Mouse (Mus musculus) E14TG2a.4 (cell line): ENCODE data around the gene Gstm2.
"Not testable (repeated sequence)": the region's sequence is repeated elsewhere in the genome, so short reads cannot be mapped to it uniquely, and the experiment has no call there.

Experiments used
- H3K27me3 ChIP-seq: 2 replicates; pipeline ENCODE4 v1.6.1; 2014; ENCODE audit warnings: low read length, control low read depth; ENCODE audit not compliant: insufficient read depth
- H3K36me3 ChIP-seq: 2 replicates; pipeline ENCODE4 v1.6.1; 2014; ENCODE audit warnings: low read length, control low read depth; ENCODE audit not compliant: insufficient read depth
- H3K4me1 ChIP-seq: replicated peaks from 2 replicates; pipeline ENCODE4 v1.6.1; 2014; ENCODE audit warnings: low read depth, low read length, control low read depth
- H3K4me3 ChIP-seq: replicated peaks from 2 replicates; pipeline ENCODE4 v1.5.1; 2014; ENCODE audit warnings: mild to moderate bottlenecking, low read length
- H3K9me3 ChIP-seq: 2 replicates; pipeline ENCODE4 v1.6.1; 2014; ENCODE audit warnings: low read length, control low read depth
- CTCF ChIP-seq: conservative IDR thresholded peaks from 2 replicates; pipeline ENCODE4 v1.5.1; 2014; ENCODE audit warnings: low read length
- NANOG ChIP-seq: IDR thresholded peaks from 2 replicates; pipeline ENCODE4 v1.6.1; 2014; ENCODE audit warnings: borderline replicate concordance, low read length, mixed read lengths
- POU5F1 ChIP-seq: IDR thresholded peaks from 2 replicates; pipeline ENCODE4 v1.6.1; 2014; ENCODE audit warnings: low read length, borderline replicate concordance

Gstm2 gene

DNA sequence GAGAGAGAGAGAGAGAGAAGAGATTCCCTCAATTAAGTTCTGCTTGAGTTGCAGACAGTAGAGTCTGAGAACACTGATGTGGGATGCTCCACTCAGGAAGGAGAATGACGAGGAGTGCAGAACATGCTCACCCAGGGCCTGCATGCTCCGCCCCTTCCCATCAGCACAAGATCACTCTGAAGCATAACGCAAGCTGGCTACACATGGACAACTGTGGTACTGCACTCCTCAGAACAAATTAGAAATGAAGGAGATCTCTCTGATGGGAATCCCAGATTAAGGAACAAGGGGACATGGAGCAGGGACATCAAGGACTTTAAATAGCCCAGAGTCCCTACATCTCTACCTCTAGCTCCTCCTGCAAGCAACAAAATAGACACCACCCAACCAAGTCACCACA lies 5.0 kb downstream of the Gstm2 start:
- peaks cover 9% of the 10 kb centered on the region for H3K4me1 ChIP-seq
- H3K36me3 ChIP-seq: no peaks in the 10 kb centered on the region
- TF ChIP-seq POU5F1 (no peak), NANOG (no peak), CTCF (no peak; the same call in 1 of the 2 replicates)
- H3K4me3 ChIP-seq: no peak overlapping the region
- H3K9me3 ChIP-seq: no peaks in the 10 kb centered on the region
- 0 out of 2 replicates have a peak, but pooled peaks cover 4% of the 10 kb centered on the region for H3K27me3 ChIP-seq

DNA sequence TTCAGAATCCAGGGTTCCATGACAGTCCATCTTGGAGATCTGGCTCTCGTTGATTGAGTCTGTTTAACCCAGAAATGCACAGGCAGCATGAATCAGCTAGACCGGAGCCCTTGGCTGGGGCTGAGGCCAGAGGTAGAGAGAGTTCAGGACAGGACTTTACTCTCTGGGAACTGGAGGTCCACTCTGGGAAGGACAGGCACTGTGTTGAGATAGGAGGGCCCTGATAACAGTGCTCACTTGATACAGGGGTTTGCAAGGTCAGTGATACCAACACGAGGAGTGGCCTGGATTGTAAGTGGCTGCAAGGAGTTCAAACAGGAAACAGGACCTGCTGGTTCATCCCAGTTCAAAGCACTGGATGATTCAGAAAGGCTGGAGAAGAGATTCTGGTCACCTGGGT lies 8.6 kb downstream of the Gstm2 start:
- Histone ChIP-seq H3K36me3 (no peaks in the 10 kb centered on the region), H3K4me3 (no peak overlapping the region), H3K4me1 (no peaks in the 10 kb centered on the region; the same call in 1 of the 2 replicates), H3K27me3 (0 out of 2 replicates have a peak, but pooled peaks cover 6% of the 10 kb centered on the region), H3K9me3 (no peaks in the 10 kb centered on the region)
- no peak for TF ChIP-seq POU5F1
- TF ChIP-seq NANOG: no peak
- TF ChIP-seq CTCF: no peak

DNA sequence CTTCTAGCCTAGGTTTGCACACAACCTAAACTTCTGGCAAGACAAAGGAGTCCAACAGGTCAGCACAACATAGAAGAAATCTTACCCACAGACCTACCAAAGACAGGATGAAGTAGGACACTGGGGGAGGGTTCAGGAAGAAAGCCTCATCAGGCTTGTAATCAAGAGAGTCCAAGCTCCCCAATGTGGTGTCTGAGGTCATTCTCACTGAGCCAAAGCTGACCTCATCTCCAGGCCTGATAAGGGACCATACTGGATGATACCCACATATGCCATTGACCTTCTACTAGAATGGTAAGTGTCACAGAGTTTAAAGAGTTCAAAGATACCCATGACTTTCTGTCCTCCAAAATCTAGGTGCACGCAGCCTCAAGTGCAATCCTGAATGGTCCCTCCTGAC lies 12.0 kb downstream of the Gstm2 start:
- TF ChIP-seq POU5F1 (no peak), CTCF (no peak)

DNA sequence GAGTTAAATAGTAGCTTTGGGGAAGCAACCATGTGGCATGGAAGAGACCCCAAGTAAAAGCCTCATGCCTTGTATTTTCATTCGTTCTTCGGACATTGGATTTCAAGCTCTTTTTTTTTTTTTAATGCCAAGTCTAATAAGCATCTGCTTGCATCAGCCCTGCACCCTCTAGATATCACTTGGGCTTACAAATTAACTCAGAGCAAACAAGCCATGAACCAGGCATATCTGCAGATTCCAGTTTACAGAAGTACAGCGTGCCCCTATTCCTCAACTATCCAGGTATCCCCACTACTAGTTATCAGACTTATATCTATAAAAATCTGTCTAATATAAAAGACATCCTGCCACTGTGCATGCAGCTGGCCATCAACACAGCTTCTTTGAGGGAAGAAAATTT lies 14.2 kb downstream of the Gstm2 start:
- Histone ChIP-seq H3K4me1 (peaks cover 14% of the 10 kb centered on the region), H3K36me3 (no peaks in the 10 kb centered on the region), H3K9me3 (no peaks in the 10 kb centered on the region), H3K4me3 (no peak overlapping the region), H3K27me3 (peaks cover 6% of the 10 kb centered on the region; the same call in 1 of the 2 replicates)
- no peak for TF ChIP-seq POU5F1
- TF ChIP-seq NANOG: no peak
- no peak for TF ChIP-seq CTCF

More for the DNA sequence above, 12.0 kb downstream of the Gstm2 start:
- Histone ChIP-seq H3K4me3 (no peak overlapping the region), H3K9me3 (no peaks in the 10 kb centered on the region), H3K36me3 (no peaks in the 10 kb centered on the region), H3K4me1 (peaks cover 2% of the 10 kb centered on the region), H3K27me3 (peaks cover 2% of the 10 kb centered on the region; the same call in 1 of the 2 replicates)

DNA sequence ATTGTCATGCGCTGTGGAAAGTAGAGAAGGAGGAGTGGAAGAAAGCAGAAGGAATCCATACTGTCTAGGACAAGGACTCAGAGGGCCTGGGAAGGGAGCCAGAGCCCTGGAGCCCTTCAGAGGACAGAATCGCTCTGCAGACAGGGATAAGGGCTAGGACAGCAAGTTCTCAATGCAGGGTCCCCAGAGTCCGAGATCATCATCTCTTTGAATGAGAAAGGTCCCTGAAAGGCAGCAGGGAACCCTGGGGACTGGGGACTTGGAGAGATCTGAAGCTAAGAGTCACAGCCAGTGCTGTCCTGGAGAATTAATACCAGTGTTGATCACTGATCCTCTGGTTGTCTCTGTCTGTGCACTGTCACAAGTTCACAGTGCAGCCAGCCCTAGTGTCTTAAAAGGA lies 15.2 kb downstream of the Gstm2 start:
- H3K36me3 ChIP-seq, H3K9me3 ChIP-seq, H3K27me3 ChIP-seq, H3K4me3 ChIP-seq: not testable (repeated sequence)
- H3K4me1 ChIP-seq: peaks cover 23% of the 10 kb centered on the region

DNA sequence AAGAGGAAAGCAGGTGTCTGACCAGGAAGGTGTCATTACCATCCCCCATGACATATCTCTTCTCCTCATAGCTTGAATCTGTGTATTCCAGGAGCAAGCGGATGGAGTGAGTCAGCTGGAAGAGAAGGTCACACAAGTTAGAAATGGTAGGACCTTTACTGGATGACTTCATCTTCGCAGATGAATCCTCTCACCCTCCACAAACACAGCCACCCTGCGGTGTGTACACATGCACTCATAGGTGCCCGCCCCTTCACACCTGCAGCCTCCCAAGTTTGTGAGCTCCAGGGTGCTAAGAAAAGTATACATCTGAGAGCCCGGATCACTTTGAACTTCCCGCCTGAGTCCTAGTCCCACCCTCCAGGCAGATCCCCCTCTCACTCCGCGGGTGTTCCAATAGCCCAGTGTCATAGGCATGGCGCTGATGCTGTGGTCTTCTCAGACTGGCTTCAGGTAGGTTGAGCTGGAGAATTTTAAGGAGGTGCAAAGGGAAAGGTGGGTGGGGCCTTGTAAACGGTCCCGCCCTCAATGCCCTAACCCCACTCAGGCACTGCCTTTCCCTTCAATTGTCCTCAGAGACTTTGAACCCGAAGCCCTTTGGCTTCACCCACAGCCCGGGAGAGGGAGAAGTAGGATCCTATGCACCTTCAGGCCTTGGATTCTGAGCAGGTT lies 17.4 kb downstream of the Gstm2 start, which contains the start of gene Gstm3:
Gene Gstm3 (minus strand): TSS at position 560 of the 672 bp plus-strand sequence.
- Histone ChIP-seq H3K36me3 (no peaks in the 10 kb centered on the region), H3K4me1 (peaks cover 45% of the 10 kb centered on the region), H3K9me3 (no peaks in the 10 kb centered on the region), H3K27me3 (peaks cover 4% of the 10 kb centered on the region; the same call in 1 of the 2 replicates), H3K4me3 (peak within 1 kb of the TSS; percentile 45)
- TF ChIP-seq POU5F1 (no peak), NANOG (no peak), CTCF (no peak)

DNA sequence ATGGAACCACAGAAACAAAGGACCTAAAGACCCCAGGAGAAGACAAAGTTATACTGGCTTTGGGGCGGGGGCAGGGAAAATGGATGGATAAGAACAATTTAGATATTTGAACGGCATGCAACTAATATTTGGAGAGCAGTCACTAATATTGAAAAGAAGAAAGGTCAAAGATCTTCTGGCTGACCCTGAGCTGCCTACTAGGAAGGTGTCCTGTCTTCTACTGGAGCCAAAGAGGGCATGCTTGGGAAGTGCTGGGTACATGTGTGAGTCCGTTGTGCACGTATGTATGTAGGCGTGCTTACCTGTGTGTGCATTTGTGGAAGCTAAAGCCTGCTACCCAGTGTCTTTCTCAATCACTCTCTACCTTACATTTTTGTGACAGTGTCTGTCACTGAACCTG lies 19.6 kb downstream of the Gstm2 start:
- Histone ChIP-seq H3K27me3 (peaks cover 4% of the 10 kb centered on the region; the same call in 1 of the 2 replicates), H3K4me3 (no peak overlapping the region), H3K9me3 (no peaks in the 10 kb centered on the region), H3K36me3 (no peaks in the 10 kb centered on the region), H3K4me1 (peaks cover 54% of the 10 kb centered on the region)
- TF ChIP-seq NANOG: no peak
- no peak for TF ChIP-seq POU5F1
- TF ChIP-seq CTCF: no peak

DNA sequence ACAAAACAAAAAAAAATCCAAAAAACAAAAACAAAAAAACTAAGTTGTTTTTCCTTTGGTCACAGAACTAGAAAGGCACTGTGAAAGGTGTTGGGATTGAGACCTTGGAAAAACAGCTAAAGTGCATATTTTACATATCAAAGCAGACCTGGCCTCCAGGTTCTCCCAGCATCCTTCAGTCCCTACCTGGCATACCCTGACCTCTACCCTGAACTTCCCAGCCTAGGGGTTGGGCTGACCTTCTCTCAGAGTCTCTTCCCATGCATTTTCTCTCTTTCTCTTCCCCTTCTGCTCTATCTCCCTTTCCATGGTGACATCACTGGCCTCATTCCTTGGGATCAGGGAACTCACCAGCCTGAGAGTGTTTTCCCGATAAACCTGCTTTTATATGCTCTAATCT lies 20.7 kb downstream of the Gstm2 start:
- peak overlapping the region; percentile 13; the same call in 1 of the 2 replicates for H3K4me3 ChIP-seq
- no peak for TF ChIP-seq CTCF
- TF ChIP-seq NANOG: no peak
- no peak for TF ChIP-seq POU5F1
- H3K27me3 ChIP-seq: peaks cover 4% of the 10 kb centered on the region; the same call in 1 of the 2 replicates
- H3K4me1 ChIP-seq: peaks cover 54% of the 10 kb centered on the region
- peaks cover 3% of the 10 kb centered on the region; the same call in 1 of the 2 replicates for H3K36me3 ChIP-seq
- no peaks in the 10 kb centered on the region for H3K9me3 ChIP-seq
